Mouse (Mus musculus) Patski (cell line): ENCODE results near the gene Fxyd2. TPM values are rescaled to one million over a fixed set of nuclear protein-coding genes. Genes with fewer than 3 reads are reported as not detected.

ENCODE experiments used
- ATAC-seq: fragments of 100-300 bp; one replicate; pipeline ENCODE4 v1.8.0; 2021
- CTCF ChIA-PET: fragments of 350-600 bp; sonication (Branson Sonifier 250); formaldehyde crosslinking; loops from one replicate; lab custom pipeline; 2022; ENCODE audit warnings: inconsistent platforms; lab: Charles Lee
- POLR2A ChIA-PET: fragments of 350-600 bp; sonication (Branson Sonifier 250); formaldehyde crosslinking; loops from one replicate; lab custom pipeline; 2022; ENCODE audit warnings: antibody characterized with exemption, inconsistent platforms; lab: Charles Lee
- DNase-seq: peaks from one replicate; pipeline ENCODE4 v3.0.0-alpha.2; 2011; ENCODE audit warnings: low read depth, low spot score
- H3K27me3 ChIP-seq: fragments of 371-371 bp; one replicate; pipeline ENCODE4 v1.5.1; 2021
- CTCF ChIP-seq: fragments of 100-300 bp; IDR thresholded peaks from one replicate; pipeline ENCODE4 v1.5.1; 2021
- in situ Hi-C: fragments of 300-500 bp; cut with MboI; formaldehyde crosslinking; loops from 3 replicates; pipeline ENCODE4 v1.11.1; 2018; ENCODE audit warnings: low pct_unique_long_range_greater_than_20kb, mixed read lengths
- polyA plus RNA-seq: library from polyadenylated mRNA; unstranded; gene quantifications from one replicate; pipeline ENCODE4 v1.2.3, GENCODE M21; 2021

The Fxyd2 gene
- polyA plus RNA-seq, 1 experiment from 2014 or later, result 121 TPM

- no peak for ATAC-seq
- no peak for DNase-seq
- ChIA-PET POLR2A (no interaction called here), CTCF (no interaction called here)
- no peak for TF ChIP-seq CTCF
- in situ Hi-C loops, result no loop called here
- H3K27me3 ChIP-seq, result peaks cover 12% of the 10 kb centered on the region
Observed at GRCm38 (mm10) chr9:45422761-45423298, 23.4 kb downstream of the Fxyd2 start.

- no peak for DNase-seq
- peaks cover 28% of the 10 kb centered on the region for H3K27me3 ChIP-seq
- in situ Hi-C loops, result no loop called here
- ChIA-PET CTCF (no interaction called here), POLR2A (no interaction called here)
- no peak for ATAC-seq
- no peak for TF ChIP-seq CTCF
Observed at GRCm38 (mm10) chr9:45426456-45426855, 27.0 kb downstream of the Fxyd2 start, which contains the start of gene Dscaml1. TSS of gene Dscaml1 (plus strand) at chr9:45426628.

- H3K27me3 ChIP-seq, result peaks cover 50% of the 10 kb centered on the region
- ATAC-seq (no peak), DNase-seq (no peak)
- CTCF ChIA-PET, result no interaction called here
- POLR2A ChIA-PET, result no interaction called here
- in situ Hi-C loops, result no loop called here
- no peak for TF ChIP-seq CTCF
Observed at GRCm38 (mm10) chr9:45429392-45429791, 29.9 kb downstream of the Fxyd2 start.

GRCm38 (mm10) chr9:45429951-45430697, 30.7 kb downstream of the Fxyd2 start:
- ChIA-PET POLR2A (no interaction called here), CTCF (no interaction called here)
- no peak for ATAC-seq
- TF ChIP-seq CTCF, result no peak
- DNase-seq, result no peak
- in situ Hi-C loops, result no loop called here
- peaks cover 48% of the 10 kb centered on the region for H3K27me3 ChIP-seq

- POLR2A ChIA-PET, result no interaction called here
- ATAC-seq, result no peak
- in situ Hi-C loops, result no loop called here
- no peak for DNase-seq
- TF ChIP-seq CTCF, result no peak
- peaks cover 44% of the 10 kb centered on the region for H3K27me3 ChIP-seq
- CTCF ChIA-PET, result no interaction called here
Observed at GRCm38 (mm10) chr9:45430698-45430959, 31.2 kb downstream of the Fxyd2 start.

DNA sequence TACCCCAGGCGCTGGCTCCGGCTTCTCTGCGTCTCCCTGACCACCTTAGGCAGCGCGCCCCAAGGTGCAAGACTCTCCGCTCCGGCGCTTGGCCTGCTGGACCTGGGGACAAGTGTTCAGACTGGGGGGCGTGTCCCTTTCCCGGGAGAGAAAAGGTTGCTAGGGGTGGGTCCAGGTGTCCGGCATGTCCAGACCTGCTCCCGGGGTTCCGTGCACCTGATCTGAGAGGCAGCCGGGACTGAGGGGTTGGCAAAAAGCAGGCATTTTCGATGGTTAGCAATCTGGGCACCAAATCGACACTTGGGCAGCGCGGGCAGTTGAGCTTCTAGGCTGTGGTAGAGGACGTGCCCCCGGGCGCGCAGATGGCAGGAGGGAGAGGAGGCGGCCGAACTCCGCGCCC, 31.7 kb downstream of the Fxyd2 start:
- H3K27me3 ChIP-seq, result peaks cover 44% of the 10 kb centered on the region
- CTCF ChIA-PET, result no interaction called here
- ATAC-seq (no peak), DNase-seq (no peak)
- TF ChIP-seq CTCF, result no peak
- POLR2A ChIA-PET, result no interaction called here
- in situ Hi-C loops, result no loop called here

DNA sequence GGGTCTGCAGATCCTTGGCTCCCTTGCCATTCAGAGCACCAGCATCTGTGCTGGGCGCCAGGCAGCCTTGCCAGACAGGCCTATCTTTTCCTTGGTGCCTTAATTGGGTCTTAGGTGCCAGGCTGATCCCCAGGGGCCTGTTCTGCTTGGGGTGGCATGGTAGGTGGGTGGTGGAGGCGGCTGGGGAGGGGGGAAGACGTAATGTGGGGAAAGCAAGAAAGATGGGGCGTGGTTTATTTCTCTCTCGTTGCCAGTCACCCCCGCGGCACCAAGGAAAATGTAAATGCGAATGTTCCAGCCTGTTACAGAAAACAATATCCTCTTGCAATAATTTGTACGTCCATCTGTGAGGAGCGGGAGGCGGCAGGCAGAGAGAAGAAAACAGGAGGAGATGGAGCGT, 33.2 kb downstream of the Fxyd2 start:
- no peak for DNase-seq
- in situ Hi-C loops, result no loop called here
- no peak for ATAC-seq
- POLR2A ChIA-PET, result interaction anchor here (0.6 kb wide), 1 partner anchor 80 kb away, joined by 4 read pairs; no protein-coding TSS in a partner anchor
- CTCF ChIA-PET, result no interaction called here
- TF ChIP-seq CTCF, result no peak
- peaks cover 38% of the 10 kb centered on the region for H3K27me3 ChIP-seq

GRCm38 (mm10) chr9:45433119-45433518, 33.6 kb downstream of the Fxyd2 start:
- ATAC-seq (no peak), DNase-seq (no peak)
- TF ChIP-seq CTCF, result no peak
- POLR2A ChIA-PET, result interaction anchor here (0.6 kb wide), 1 partner anchor 79 kb away, joined by 4 read pairs; no protein-coding TSS in a partner anchor
- in situ Hi-C loops, result no loop called here
- CTCF ChIA-PET, result no interaction called here
- H3K27me3 ChIP-seq, result peaks cover 38% of the 10 kb centered on the region

DNA sequence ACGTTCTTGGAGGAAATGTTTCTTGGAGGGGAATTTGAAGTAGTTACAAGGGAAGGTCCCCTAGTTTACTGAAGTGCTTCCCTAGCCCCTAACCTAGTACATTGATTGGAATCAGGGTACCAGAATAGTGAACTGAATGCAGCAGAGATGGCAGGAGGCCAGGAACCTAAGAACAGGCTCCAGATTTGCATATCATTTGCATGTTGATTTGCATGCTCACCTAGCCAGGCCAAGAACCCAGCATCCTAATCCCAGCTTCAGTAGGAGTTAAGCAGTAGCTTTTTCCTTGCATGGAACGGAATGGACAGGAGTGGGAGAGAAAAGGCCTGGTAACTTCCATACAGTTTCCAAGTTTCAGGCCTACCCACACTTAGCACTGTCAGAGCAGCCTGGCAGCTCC, 34.7 kb downstream of the Fxyd2 start:
- TF ChIP-seq CTCF, result no peak
- H3K27me3 ChIP-seq, result peaks cover 43% of the 10 kb centered on the region
- in situ Hi-C loops, result no loop called here
- CTCF ChIA-PET, result no interaction called here
- no peak for ATAC-seq
- POLR2A ChIA-PET, result no interaction called here
- no peak for DNase-seq

- in situ Hi-C loops, result no loop called here
- ATAC-seq (no peak), DNase-seq (no peak)
- no peak for TF ChIP-seq CTCF
- POLR2A ChIA-PET, result no interaction called here
- peaks cover 31% of the 10 kb centered on the region for H3K27me3 ChIP-seq
- CTCF ChIA-PET, result no interaction called here
Observed at GRCm38 (mm10) chr9:45439025-45439424, 39.6 kb downstream of the Fxyd2 start.

- in situ Hi-C loops, result no loop called here
- no peak for TF ChIP-seq CTCF
- ATAC-seq (no peak), DNase-seq (no peak)
- POLR2A ChIA-PET, result no interaction called here
- CTCF ChIA-PET, result no interaction called here
- H3K27me3 ChIP-seq, result peaks cover 34% of the 10 kb centered on the region
Observed at GRCm38 (mm10) chr9:45440083-45440784, 40.8 kb downstream of the Fxyd2 start.
